Mouse (Mus musculus) MEL (cell line): ENCODE measurements around the gene Ccdc151. TPM values are rescaled to one million over a fixed set of nuclear protein-coding genes. Genes with fewer than 3 reads are reported as not detected.

Source experiments
- DNase-seq: peaks from one replicate; pipeline ENCODE4 v3.0.0; 2011; ENCODE audit warnings: low read depth, low spot score
- H3K27ac ChIP-seq: 2 replicates; pipeline ENCODE4 v1.5.1; 2012; ENCODE audit warnings: low read depth, mild to moderate bottlenecking, control low read depth, low read length, moderate library complexity; ENCODE audit not compliant: control insufficient read depth
- H3K27me3 ChIP-seq, 2 experiments: fragments of 150-350 bp in 1 of 2; sonication (generic) in 1 of 2; 2 replicates each; pipeline ENCODE4 v1.6.1; 2012; ENCODE audit warnings: low read length in 2 of 2, mild to moderate bottlenecking in 2 of 2, improper control_type of control experiment in 1 of 2, moderate library complexity in 1 of 2; ENCODE audit not compliant: insufficient read depth in 2 of 2, control insufficient read depth in 1 of 2
- H3K36me3 ChIP-seq, 2 experiments: 2 replicates each; pipeline ENCODE4 v1.6.1; 2012 to 2014; ENCODE audit warnings: low read length in 2 of 2, improper control_type of control experiment in 1 of 2, inconsistent platforms in 1 of 2, mild to moderate bottlenecking in 1 of 2; ENCODE audit not compliant: insufficient read depth in 2 of 2, control insufficient read depth in 1 of 2
- H3K4me1 ChIP-seq, 2 experiments: fragments of 150-350 bp in 1 of 2; sonication (generic) in 1 of 2; 2 replicates each; pipeline ENCODE4 v1.6.1; 2012; ENCODE audit warnings: low read length in 2 of 2, improper control_type of control experiment in 1 of 2, mild to moderate bottlenecking in 1 of 2; ENCODE audit not compliant: insufficient read depth in 2 of 2, control insufficient read depth in 1 of 2
- H3K4me3 ChIP-seq, 2 experiments: fragments of 150-350 bp in 1 of 2; sonication (generic) in 1 of 2; 2 replicates each; pipeline ENCODE4 v1.5.1; 2012; ENCODE audit warnings: low read depth in 2 of 2, low read length in 2 of 2, mild to moderate bottlenecking in 2 of 2, moderate library complexity in 2 of 2, control low read depth in 1 of 2, improper control_type of control experiment in 1 of 2; ENCODE audit not compliant: control insufficient read depth in 1 of 2, insufficient read depth in 1 of 2
- H3K79me2 ChIP-seq: 2 replicates; pipeline ENCODE4 v1.6.1; 2012; ENCODE audit warnings: mild to moderate bottlenecking, low read length, moderate library complexity; ENCODE audit not compliant: control insufficient read depth, poor library complexity, insufficient read depth
- H3K9ac ChIP-seq: 2 replicates; pipeline ENCODE4 v1.6.1; 2012; ENCODE audit warnings: low read depth, mild to moderate bottlenecking, control low read depth, low read length, moderate library complexity; ENCODE audit not compliant: control insufficient read depth, poor library complexity, severe bottlenecking
- H3K9me3 ChIP-seq: fragments of 150-350 bp; sonication (generic); replicated peaks from 2 replicates; pipeline ENCODE4 v1.6.1; 2012; ENCODE audit warnings: mild to moderate bottlenecking, low read length, improper control_type of control experiment, moderate library complexity; ENCODE audit not compliant: insufficient read depth
- CHD2 ChIP-seq: IDR thresholded peaks from 2 replicates; pipeline ENCODE4 v1.6.1; 2011; ENCODE audit warnings: low read length, improper control_type of control experiment
- NRF1 ChIP-seq: IDR thresholded peaks from 2 replicates; pipeline ENCODE4 v1.6.1; 2014; ENCODE audit warnings: low read depth, mild to moderate bottlenecking, inconsistent platforms, low read length, improper control_type of control experiment, moderate library complexity; ENCODE audit not compliant: poor library complexity, insufficient read depth, severe bottlenecking
- POLR2A ChIP-seq, 2 experiments: IDR thresholded peaks; 2 replicates each; pipeline ENCODE4 v1.6.1; 2011 to 2012; ENCODE audit warnings: low read length in 2 of 2, mild to moderate bottlenecking in 2 of 2, control low read depth in 1 of 2, improper control_type of control experiment in 1 of 2, low read depth in 1 of 2, moderate library complexity in 1 of 2; ENCODE audit not compliant: control insufficient read depth in 1 of 2, insufficient read depth in 1 of 2, poor library complexity in 1 of 2
- POLR2AphosphoS5 ChIP-seq: IDR thresholded peaks from 2 replicates; pipeline ENCODE4 v1.6.1; 2012; ENCODE audit warnings: low read depth, borderline replicate concordance, mild to moderate bottlenecking, inconsistent platforms, low read length, moderate library complexity, mixed read lengths
- TBP ChIP-seq: IDR thresholded peaks from 2 replicates; pipeline ENCODE4 v1.8.0; 2011; ENCODE audit warnings: low read depth, low read length, improper control_type of control experiment
- TCF12 ChIP-seq: IDR thresholded peaks from 2 replicates; pipeline ENCODE4 v1.6.1; 2014; ENCODE audit warnings: low read depth, mild to moderate bottlenecking, inconsistent platforms, low read length, improper control_type of control experiment, moderate library complexity
- UBTF ChIP-seq: IDR thresholded peaks from 2 replicates; pipeline ENCODE4 v1.6.1; 2012; ENCODE audit warnings: low read depth, mild to moderate bottlenecking, inconsistent platforms, low read length, improper control_type of control experiment, moderate library complexity, borderline replicate concordance; ENCODE audit not compliant: insufficient read depth
- ZC3H11A ChIP-seq: IDR thresholded peaks from 2 replicates; pipeline ENCODE4 v1.6.1; 2012; ENCODE audit warnings: low read depth, mild to moderate bottlenecking, inconsistent platforms, low read length, improper control_type of control experiment
- polyA plus RNA-seq, 2 experiments: library from polyadenylated mRNA; stranded (reverse) in 1 of 2; unstranded in 1 of 2; fragments of >175 nt in 1 of 2; fragments of >200 nt in 1 of 2; gene quantifications; 2 replicates each; pipeline versions ENCODE4 v1.2.1 to v1.2.4; 2012; ENCODE audit warnings: low replicate concordance in 2 of 2, low read depth in 1 of 2; ENCODE audit not compliant: insufficient read length in 2 of 2, insufficient read depth in 1 of 2, missing spikeins in 1 of 2
- total RNA-seq: library from RNA; depleted of rRNA; stranded (reverse); fragments of 300-350 nt; gene quantifications from 2 replicates; pipeline ENCODE4 v1.2.3, GENCODE M21; 2012

The Ccdc151 gene
- total and polyA plus RNA-seq, 3 experiments, result 0.19 to 0.99 TPM; not detected in 1

- no peak overlapping the region for H3K4me3 ChIP-seq
- H3K27ac ChIP-seq, result no peak overlapping the region
- TF ChIP-seq TBP (no peak), TCF12 (no peak)
- TF ChIP-seq, all 39 proteins: peak for 0
- H3K9me3 ChIP-seq, result no peaks in the 10 kb centered on the region
- DNase-seq, result no peak
- H3K79me2 ChIP-seq, result no peaks in the 10 kb centered on the region
- H3K9ac ChIP-seq, result no peak overlapping the region
- no peaks in the 10 kb centered on the region for H3K27me3 ChIP-seq
- H3K36me3 ChIP-seq, result no peaks in the 10 kb centered on the region
- no peaks in the 10 kb centered on the region for H3K4me1 ChIP-seq
Observed at GRCm38 (mm10) chr9:22050351-22050889, 48.0 kb upstream of the Ccdc151 start.

- Histone ChIP-seq H3K36me3 (no peaks in the 10 kb centered on the region), H3K27ac (no peak overlapping the region), H3K79me2 (no peaks in the 10 kb centered on the region), H3K9ac (no peak overlapping the region), H3K4me1 (no peaks in the 10 kb centered on the region), H3K27me3 (no peaks in the 10 kb centered on the region), H3K9me3 (no peaks in the 10 kb centered on the region), H3K4me3 (no peak overlapping the region)
- TF ChIP-seq ZC3H11A (no peak), POLR2AphosphoS5 (no peak), POLR2A (IDR thresholded peaks at IDR 0.05; ENCODE audit: control insufficient read depth in 1 of 2, insufficient read depth in 1 of 2, low read depth in 1 of 2, low read length in 2 of 2, poor library complexity in 1 of 2) (0 out of 4 replicates have a peak, but pooled peaks of 1 of the 2 experiments have one; percentile 9), UBTF (no peak), CHD2 (no peak)
- no peak for DNase-seq
Observed at GRCm38 (mm10) chr9:22049721-22050270, 47.4 kb upstream of the Ccdc151 start.

GRCm38 (mm10) chr9:22049315-22049714 lies 46.9 kb upstream of the Ccdc151 start:
- no peak overlapping the region for H3K4me3 ChIP-seq
- H3K27me3 ChIP-seq, result no peaks in the 10 kb centered on the region
- no peak overlapping the region for H3K9ac ChIP-seq
- no peaks in the 10 kb centered on the region for H3K4me1 ChIP-seq
- DNase-seq, result no peak
- H3K9me3 ChIP-seq, result no peaks in the 10 kb centered on the region
- H3K79me2 ChIP-seq, result no peaks in the 10 kb centered on the region
- H3K36me3 ChIP-seq, result no peaks in the 10 kb centered on the region
- TF ChIP-seq POLR2A (IDR thresholded peaks at IDR 0.05; ENCODE audit: control insufficient read depth in 1 of 2, insufficient read depth in 1 of 2, low read depth in 1 of 2, low read length in 2 of 2, poor library complexity in 1 of 2) (0 out of 4 replicates have a peak, but pooled peaks of 1 of the 2 experiments have one; percentile 24), NRF1 (no peak)
- H3K27ac ChIP-seq, result no peak overlapping the region
